Mouse (Mus musculus) kidney, embryonic 16.5 days (tissue): Measurements from ENCODE around the gene Dchs2. TPM values are rescaled to one million over a fixed set of nuclear protein-coding genes. Genes with fewer than 3 reads are reported as not detected.
"Not testable (repeated sequence)": the region's sequence is repeated elsewhere in the genome, so short reads cannot be mapped to it uniquely, and the experiment has no call there.

Experiments used
- ATAC-seq: fragments of 200-750 bp; cut with Nextera tagmentation; 2 replicates; pipeline ENCODE4 v1.8.0; 2017; ENCODE audit warnings: moderate TSS enrichment; ENCODE audit not compliant: low FRiP score, low TSS enrichment
- H3K27ac ChIP-seq: fragments of 300-500 bp; sonication (generic); 2 replicates; pipeline ENCODE4 v1.5.1; 2014; ENCODE audit warnings: low read length
- H3K27me3 ChIP-seq: fragments of 300-500 bp; sonication (generic); 2 replicates; pipeline ENCODE4 v1.6.1; 2014; ENCODE audit warnings: low read length, control low read depth, mixed read lengths; ENCODE audit not compliant: insufficient read depth
- H3K36me3 ChIP-seq: fragments of 300-500 bp; sonication (generic); 2 replicates; pipeline ENCODE4 v1.6.1; 2014; ENCODE audit warnings: low read length, control low read depth, mixed read lengths; ENCODE audit not compliant: insufficient read depth
- H3K4me1 ChIP-seq: fragments of 300-500 bp; sonication (generic); 2 replicates; pipeline ENCODE4 v1.6.1; 2014; ENCODE audit warnings: low read length, control low read depth, mixed read lengths; ENCODE audit not compliant: insufficient read depth
- H3K4me2 ChIP-seq: fragments of 300-500 bp; sonication (generic); replicated peaks from 2 replicates; pipeline ENCODE4 v1.6.1; 2014; ENCODE audit warnings: low read depth, low read length
- H3K4me3 ChIP-seq: fragments of 300-500 bp; sonication (generic); 2 replicates; pipeline ENCODE4 v1.5.1; 2014; ENCODE audit warnings: mild to moderate bottlenecking, low read length
- H3K9ac ChIP-seq: fragments of 300-500 bp; sonication (generic); replicated peaks from 2 replicates; pipeline ENCODE4 v1.6.1; 2014; ENCODE audit warnings: low read length
- H3K9me3 ChIP-seq: fragments of 300-500 bp; sonication (generic); 2 replicates; pipeline ENCODE4 v1.6.1; 2016; ENCODE audit warnings: low read length, control low read depth
- WGBS: fragments of 180-500 bp; shearing (Covaris S2); extraction: QIAGEN DNeasy Blood & Tissue Kit; methylation state at CpG from one replicate; pipeline ENCODE4 v1.1.7; 2014; 5-methylcytosine and 5-hydroxymethylcytosine counted together
- polyA plus RNA-seq: library from polyadenylated mRNA; unstranded; fragments of >200 nt; fragmentation: Nextera tagmentation; extraction: Ambion mirVana; gene quantifications from 2 replicates; pipeline ENCODE4 v1.2.1, GENCODE M21; 2015

Gene Dchs2
- polyA plus RNA-seq, 1 experiment from 2014 or later: 0.10 TPM

DNA sequence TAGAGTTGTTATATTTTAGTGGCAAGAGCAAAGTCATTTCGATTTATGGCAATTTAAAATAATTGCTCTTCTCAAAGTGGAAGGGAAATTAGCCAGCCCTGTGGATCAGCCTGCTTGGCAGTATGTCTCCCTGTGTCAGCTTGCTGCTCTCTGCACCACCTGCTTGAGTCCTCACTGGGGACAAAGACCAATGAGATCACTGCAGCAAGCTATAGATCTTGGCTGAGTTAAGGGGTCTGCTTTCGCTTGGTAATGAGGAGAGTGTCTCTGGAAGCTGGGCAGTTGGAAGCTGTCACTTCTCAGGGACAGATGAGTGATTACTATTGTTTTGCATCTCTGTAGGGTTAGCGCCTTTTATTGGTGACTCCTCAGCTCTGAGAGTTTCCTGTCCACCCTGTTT lies 14.9 kb upstream of the Dchs2 start:
- Histone ChIP-seq H3K4me3 (no peak overlapping the region), H3K27ac (no peak overlapping the region), H3K27me3 (no peaks in the 10 kb centered on the region), H3K9me3 (no peaks in the 10 kb centered on the region), H3K9ac (no peak overlapping the region), H3K4me1 (no peaks in the 10 kb centered on the region), H3K4me2 (no peak overlapping the region), H3K36me3 (no peaks in the 10 kb centered on the region)
- WGBS: 22% methylated on average over 3 of the region's 3 CpGs
- no peak for ATAC-seq

DNA sequence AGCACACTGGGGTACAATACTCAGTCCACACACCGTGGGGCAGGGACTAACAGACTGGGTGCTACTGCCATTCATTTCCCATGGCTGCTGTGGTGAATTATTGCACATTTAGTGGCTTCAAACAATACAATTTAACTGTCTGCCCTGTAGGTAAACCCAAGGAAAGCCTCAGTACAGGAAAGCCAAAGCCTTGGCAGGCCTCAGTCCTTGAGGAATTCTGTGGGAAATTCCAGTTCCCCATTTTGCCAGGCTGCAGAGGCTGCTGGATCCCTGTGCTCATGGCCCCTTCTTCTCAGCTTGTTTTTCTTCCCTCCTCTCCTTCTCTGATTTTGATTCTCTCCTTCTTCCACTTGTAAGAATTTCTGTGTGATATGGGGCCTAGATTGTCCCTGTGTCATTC lies 12.8 kb upstream of the Dchs2 start:
- no peaks in the 10 kb centered on the region for H3K36me3 ChIP-seq
- no peak overlapping the region for H3K4me3 ChIP-seq
- H3K27me3 ChIP-seq: 0 out of 2 replicates have a peak, but pooled peaks cover 2% of the 10 kb centered on the region
- 45% methylated on average over 1 of the region's 1 CpGs for WGBS
- no peak overlapping the region for H3K27ac ChIP-seq
- ATAC-seq: no peak
- H3K9ac ChIP-seq: no peak overlapping the region
- H3K4me1 ChIP-seq: no peaks in the 10 kb centered on the region
- no peaks in the 10 kb centered on the region for H3K9me3 ChIP-seq
- H3K4me2 ChIP-seq: no peak overlapping the region

DNA sequence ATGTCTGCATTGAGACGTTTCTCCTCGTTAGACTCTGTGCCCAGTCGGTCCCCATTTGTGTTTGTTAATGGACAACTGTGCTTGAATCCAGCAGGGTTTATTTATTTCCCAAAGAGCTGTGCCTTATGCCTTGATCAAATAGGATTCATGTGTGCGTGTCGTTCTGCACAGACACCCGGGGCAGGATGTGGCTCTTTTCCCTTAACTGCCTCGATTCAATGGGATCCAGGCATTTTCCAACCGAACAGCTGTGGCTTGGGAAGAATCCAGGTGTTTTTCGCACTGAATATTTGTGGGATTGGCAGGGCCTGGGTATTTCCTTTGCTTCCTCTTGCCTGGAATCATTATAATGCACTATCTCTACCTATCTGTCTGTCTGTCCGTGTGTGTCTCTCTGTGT lies 10.2 kb upstream of the Dchs2 start:
- Histone ChIP-seq H3K9me3 (no peaks in the 10 kb centered on the region), H3K9ac (no peak overlapping the region), H3K4me1 (no peaks in the 10 kb centered on the region), H3K36me3 (no peaks in the 10 kb centered on the region), H3K4me2 (no peak overlapping the region), H3K27me3 (0 out of 2 replicates have a peak, but pooled peaks cover 2% of the 10 kb centered on the region), H3K4me3 (no peak overlapping the region), H3K27ac (no peak overlapping the region)
- ATAC-seq: no peak
- 68% methylated on average over 10 of the region's 10 CpGs for WGBS

DNA sequence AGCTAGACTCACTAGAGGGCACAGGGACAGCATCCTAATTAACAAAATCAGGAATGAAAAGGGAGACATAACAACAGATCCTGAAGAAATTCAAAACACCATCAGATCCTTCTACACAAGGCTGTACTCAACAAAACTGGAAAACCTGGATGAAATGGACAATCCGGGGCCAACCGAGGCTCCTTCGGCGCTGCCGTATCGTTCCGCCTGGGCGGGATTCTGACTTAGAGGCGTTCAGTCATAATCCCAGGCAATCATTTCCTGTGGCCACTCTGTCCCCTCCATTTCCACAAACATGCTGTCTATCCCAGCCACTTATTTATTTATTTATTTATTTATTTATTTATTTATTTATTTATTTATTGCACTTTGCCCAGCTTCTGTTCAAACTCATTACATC lies 3.8 kb upstream of the Dchs2 start:
- H3K36me3 ChIP-seq, H3K4me2 ChIP-seq, H3K27ac ChIP-seq, H3K9ac ChIP-seq, H3K4me3 ChIP-seq, ATAC-seq, H3K9me3 ChIP-seq: not testable (repeated sequence)
- Histone ChIP-seq H3K27me3 (peaks cover 47% of the 10 kb centered on the region), H3K4me1 (peaks cover 22% of the 10 kb centered on the region)
- 97% methylated on average over 9 of the region's 9 CpGs for WGBS

DNA sequence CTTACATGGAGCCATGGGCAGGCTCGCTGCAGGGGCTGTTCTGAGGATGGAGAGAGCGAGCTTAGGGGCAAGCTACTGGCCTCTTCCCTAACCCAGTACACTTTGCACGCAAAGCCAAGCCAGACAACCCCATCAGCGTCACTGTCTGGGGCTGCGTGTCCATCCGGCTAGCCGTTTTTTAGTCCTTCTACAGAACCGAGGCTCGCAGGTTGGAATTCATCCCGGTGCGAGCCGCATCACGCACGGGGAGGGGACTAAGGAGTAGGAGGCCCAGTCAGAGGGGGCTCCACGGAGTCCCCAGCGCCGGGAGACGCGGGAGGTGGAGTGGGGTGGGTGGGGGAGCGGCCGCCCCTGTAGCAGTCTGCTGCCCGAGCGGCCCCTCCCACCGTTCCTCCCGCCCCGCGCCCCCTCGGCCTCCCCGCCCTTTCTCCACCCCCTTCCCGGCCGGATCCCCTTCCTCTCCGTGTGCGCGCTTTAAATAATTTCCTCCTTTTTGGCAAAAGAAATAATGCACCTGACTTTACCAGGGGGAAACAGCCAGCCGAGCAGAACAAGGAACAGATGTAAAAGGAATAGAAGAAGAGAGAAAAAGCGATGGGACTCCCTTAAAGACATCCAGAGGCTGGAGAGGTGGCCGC lies 541 bp upstream of the Dchs2 start:
- peak overlapping the region; percentile 9; the same call in 1 of the 2 replicates for H3K9ac ChIP-seq
- 0% methylated on average over 30 of the region's 37 CpGs for WGBS
- no peak overlapping the region for H3K27ac ChIP-seq
- ATAC-seq: peak; percentile 69
- H3K27me3 ChIP-seq: peaks cover 69% of the 10 kb centered on the region
- H3K36me3 ChIP-seq: no peaks in the 10 kb centered on the region
- peak overlapping the region; percentile 97 for H3K4me2 ChIP-seq
- H3K4me3 ChIP-seq: peak overlapping the region; percentile 60
- H3K9me3 ChIP-seq: no peaks in the 10 kb centered on the region
- peaks cover 27% of the 10 kb centered on the region for H3K4me1 ChIP-seq

DNA sequence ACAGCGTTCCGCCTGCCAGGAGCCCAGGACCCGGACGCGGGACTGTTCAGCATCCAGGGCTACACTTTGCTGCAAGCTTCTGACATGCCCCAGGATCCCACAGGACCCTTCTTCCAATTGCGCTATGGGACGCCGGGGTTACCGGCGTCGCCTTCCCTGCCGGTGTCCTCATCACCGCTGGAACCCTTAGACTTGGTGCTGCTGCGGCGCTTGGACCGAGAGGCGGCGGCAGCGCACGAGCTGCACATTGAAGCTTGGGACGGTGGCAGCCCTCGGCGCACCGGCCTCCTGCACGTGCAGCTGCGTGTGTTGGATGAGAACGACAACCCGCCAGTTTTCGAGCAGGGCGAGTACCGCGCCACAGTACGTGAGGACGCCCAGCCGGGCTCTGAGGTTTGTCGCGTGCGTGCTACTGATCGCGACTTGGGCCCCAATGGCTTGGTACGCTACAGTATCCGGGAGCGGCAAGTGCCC lies 738 bp downstream of the Dchs2 start:
- no peaks in the 10 kb centered on the region for H3K36me3 ChIP-seq
- WGBS: under 1% methylated on average over 43 of the region's 43 CpGs
- H3K9ac ChIP-seq: no peak overlapping the region; the same call in 1 of the 2 replicates
- H3K9me3 ChIP-seq: no peaks in the 10 kb centered on the region
- H3K4me2 ChIP-seq: peak overlapping the region; percentile 97
- H3K4me1 ChIP-seq: peaks cover 27% of the 10 kb centered on the region
- peaks cover 70% of the 10 kb centered on the region for H3K27me3 ChIP-seq
- peak overlapping the region; percentile 60 for H3K4me3 ChIP-seq
- ATAC-seq: peak; percentile 46; the same call in 1 of the 2 replicates
- H3K27ac ChIP-seq: no peak overlapping the region

DNA sequence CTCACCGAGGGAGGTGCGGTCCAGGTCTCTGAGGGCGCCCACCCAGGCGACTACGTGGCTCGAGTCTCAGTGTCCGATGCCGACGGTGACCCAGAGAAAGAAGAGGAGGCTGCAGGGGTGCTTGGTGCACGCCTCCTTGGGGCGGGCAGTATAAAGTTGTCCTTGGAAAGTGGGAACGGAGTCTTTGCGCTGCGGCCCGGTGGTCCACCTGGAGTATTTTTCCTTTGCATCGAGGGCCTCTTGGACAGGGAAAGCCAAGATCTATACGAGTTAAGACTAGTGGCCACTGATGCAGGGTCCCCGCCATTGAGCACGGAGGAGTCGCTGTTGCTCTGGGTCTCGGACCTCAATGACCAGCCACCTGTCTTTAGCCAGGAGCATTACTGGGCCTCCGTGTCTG lies 1.4 kb downstream of the Dchs2 start:
- peaks cover 27% of the 10 kb centered on the region for H3K4me1 ChIP-seq
- H3K27me3 ChIP-seq: peaks cover 70% of the 10 kb centered on the region
- WGBS: 3% methylated on average over 22 of the region's 22 CpGs
- no peak for ATAC-seq
- peak overlapping the region; percentile 97 for H3K4me2 ChIP-seq
- no peaks in the 10 kb centered on the region for H3K36me3 ChIP-seq
- H3K9ac ChIP-seq: no peak overlapping the region
- peak overlapping the region; percentile 60 for H3K4me3 ChIP-seq
- H3K9me3 ChIP-seq: no peaks in the 10 kb centered on the region
- H3K27ac ChIP-seq: no peak overlapping the region

DNA sequence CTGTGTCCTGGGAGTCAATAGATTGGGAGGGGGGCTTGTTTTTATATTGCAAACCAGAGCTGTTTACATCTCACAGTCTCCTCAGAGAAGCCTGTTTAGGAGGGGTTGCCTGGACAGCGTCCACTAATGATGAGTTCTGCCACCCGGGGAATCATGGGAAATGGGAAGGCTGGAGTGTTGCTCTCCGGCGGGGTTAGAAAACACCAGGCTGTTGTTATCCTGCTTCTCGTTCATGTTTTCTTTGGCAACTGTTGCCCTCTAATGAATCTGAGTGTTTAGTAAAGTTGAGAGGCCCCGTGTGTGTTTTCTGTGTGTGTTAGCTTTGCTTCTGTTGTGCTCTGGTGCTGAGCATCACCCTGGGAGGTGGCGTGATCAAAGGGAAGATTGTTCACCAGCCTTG lies 8.7 kb downstream of the Dchs2 start:
- ATAC-seq: no peak
- 36% methylated on average over 7 of the region's 7 CpGs for WGBS
- H3K4me1 ChIP-seq: 0 out of 2 replicates have a peak, but pooled peaks cover 2% of the 10 kb centered on the region
- H3K4me3 ChIP-seq: no peak overlapping the region
- no peak overlapping the region for H3K9ac ChIP-seq
- H3K4me2 ChIP-seq: 0 out of 2 replicates have a peak overlapping the region, but pooled peaks have one; percentile 3
- H3K9me3 ChIP-seq: no peaks in the 10 kb centered on the region
- peaks cover 4% of the 10 kb centered on the region; the same call in 1 of the 2 replicates for H3K27me3 ChIP-seq
- H3K27ac ChIP-seq: no peak overlapping the region
- no peaks in the 10 kb centered on the region for H3K36me3 ChIP-seq

DNA sequence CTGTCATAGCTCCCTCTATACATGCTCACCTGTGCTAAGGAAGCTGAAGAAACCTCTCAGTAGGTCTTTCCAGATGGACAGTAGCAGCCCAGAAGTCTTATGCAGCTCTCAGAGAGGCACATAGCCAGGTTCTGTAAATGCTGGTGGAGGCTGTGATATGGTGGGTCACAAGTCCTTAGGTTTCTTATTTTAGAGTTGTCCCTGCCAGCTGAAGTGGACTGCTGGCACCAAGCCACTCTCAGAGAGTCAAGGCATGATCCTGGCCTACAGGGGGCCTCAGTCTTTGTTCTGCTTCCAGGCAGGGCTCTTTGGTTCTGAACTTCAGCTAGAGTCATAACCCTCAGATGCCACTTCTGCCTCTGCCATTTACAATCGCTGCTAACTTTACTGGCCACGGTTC lies 11.1 kb downstream of the Dchs2 start:
- 0 out of 2 replicates have a peak, but pooled peaks cover 2% of the 10 kb centered on the region for H3K4me1 ChIP-seq
- H3K4me2 ChIP-seq: no peak overlapping the region
- H3K27me3 ChIP-seq: no peaks in the 10 kb centered on the region
- H3K27ac ChIP-seq: no peak overlapping the region
- 81% methylated on average over 2 of the region's 2 CpGs for WGBS
- ATAC-seq: no peak
- no peak overlapping the region for H3K9ac ChIP-seq
- no peak overlapping the region for H3K4me3 ChIP-seq
- H3K9me3 ChIP-seq: no peaks in the 10 kb centered on the region
- no peaks in the 10 kb centered on the region for H3K36me3 ChIP-seq

DNA sequence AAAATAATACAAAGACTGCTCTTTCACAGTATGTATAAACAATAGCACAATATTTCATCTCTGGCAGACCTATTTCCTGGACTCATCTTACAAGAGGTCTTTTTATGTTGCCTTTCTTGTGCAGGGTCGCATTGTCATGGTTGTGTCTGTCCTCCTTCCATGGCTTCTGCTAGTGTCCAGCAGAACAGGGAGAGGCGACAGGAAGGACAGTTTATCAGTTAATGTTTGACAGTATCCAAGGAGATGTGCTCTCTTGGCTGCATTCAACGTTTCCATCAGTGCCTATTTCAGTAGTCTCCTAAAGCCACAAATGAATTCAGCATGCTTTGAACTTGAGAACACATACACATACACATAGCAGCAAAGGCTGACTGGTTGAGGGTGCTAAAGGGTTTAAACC lies 17.9 kb downstream of the Dchs2 start:
- WGBS: 42% methylated on average over 3 of the region's 3 CpGs

More for the DNA sequence above, 17.9 kb downstream of the Dchs2 start:
- Histone ChIP-seq H3K4me3 (no peak overlapping the region), H3K9me3 (no peaks in the 10 kb centered on the region), H3K4me1 (no peaks in the 10 kb centered on the region), H3K4me2 (no peak overlapping the region), H3K9ac (no peak overlapping the region), H3K36me3 (no peaks in the 10 kb centered on the region), H3K27ac (no peak overlapping the region), H3K27me3 (no peaks in the 10 kb centered on the region)
- no peak for ATAC-seq
